Mouse (Mus musculus): ENCODE measurements at regions not wholly inside any gene's neighbourhood (a gene's known extent, or its start where the extent isn't known, plus 50 kb on each side); places are given as distances from the start of the nearest gene placed in this dataset.

DNA sequence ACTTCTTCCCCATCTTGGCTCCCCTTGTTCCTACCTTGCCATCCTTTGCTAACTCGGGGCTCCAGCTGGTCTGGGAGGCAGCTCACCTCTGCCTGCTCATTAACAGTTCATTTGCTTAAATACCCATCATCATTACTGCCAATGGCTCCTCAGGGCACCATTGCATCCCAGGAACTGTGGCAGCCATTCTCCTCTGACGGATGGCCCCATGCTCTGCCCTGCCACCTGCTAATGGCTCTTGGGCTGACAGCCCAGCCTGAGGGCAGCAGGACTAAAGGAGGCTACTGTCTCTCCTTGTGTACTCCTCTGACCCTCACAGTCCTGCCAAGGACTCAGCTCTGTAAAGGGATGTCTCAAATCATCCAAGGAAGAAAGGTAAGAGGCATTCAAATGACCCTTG lies 398.7 kb downstream of the Insc start:
- H3K27me3 ChIP-seq = no peaks in the 10 kb centered on the region
- H3K36me3 ChIP-seq = no peaks in the 10 kb centered on the region
- H3K9me3 ChIP-seq = no peaks in the 10 kb centered on the region
- H3K4me3 ChIP-seq = no peak overlapping the region
- H3K4me1 ChIP-seq = no peaks in the 10 kb centered on the region
- H3K27ac ChIP-seq (replicated peaks) = no peak overlapping the region
- WGBS = 55% methylated on average over 2 of the region's 2 CpGs
- H3K4me2 ChIP-seq (replicated peaks) = no peak overlapping the region
- ATAC-seq (replicated peaks) = no peak
- no peak overlapping the region for H3K9ac ChIP-seq (replicated peaks)

- no peaks in the 10 kb centered on the region for H3K4me1 ChIP-seq
- no peaks in the 10 kb centered on the region for H3K36me3 ChIP-seq
- no peaks in the 10 kb centered on the region for H3K27me3 ChIP-seq
- H3K4me2 ChIP-seq (replicated peaks) = no peak overlapping the region
- no peak overlapping the region for H3K27ac ChIP-seq (replicated peaks)
- H3K4me3 ChIP-seq = no peak overlapping the region
- 62% methylated on average over 2 of the region's 2 CpGs for WGBS
- H3K9ac ChIP-seq (replicated peaks) = no peak overlapping the region
- H3K9me3 ChIP-seq = no peaks in the 10 kb centered on the region
- ATAC-seq (replicated peaks) = no peak
Observed at GRCm38 (mm10) chr7:115144947-115145346, 401.5 kb downstream of the Insc start.

GRCm38 (mm10) chr7:115147352-115147977 lies 404.0 kb downstream of the Insc start:
- Histone ChIP-seq H3K4me3 (no peak overlapping the region), H3K36me3 (no peaks in the 10 kb centered on the region), H3K27ac (replicated peaks) (no peak overlapping the region), H3K4me2 (replicated peaks) (no peak overlapping the region), H3K9me3 (no peaks in the 10 kb centered on the region), H3K4me1 (no peaks in the 10 kb centered on the region), H3K27me3 (no peaks in the 10 kb centered on the region), H3K9ac (replicated peaks) (no peak overlapping the region)
- no peak for ATAC-seq (replicated peaks)
- WGBS = 61% methylated on average over 5 of the region's 5 CpGs

DNA sequence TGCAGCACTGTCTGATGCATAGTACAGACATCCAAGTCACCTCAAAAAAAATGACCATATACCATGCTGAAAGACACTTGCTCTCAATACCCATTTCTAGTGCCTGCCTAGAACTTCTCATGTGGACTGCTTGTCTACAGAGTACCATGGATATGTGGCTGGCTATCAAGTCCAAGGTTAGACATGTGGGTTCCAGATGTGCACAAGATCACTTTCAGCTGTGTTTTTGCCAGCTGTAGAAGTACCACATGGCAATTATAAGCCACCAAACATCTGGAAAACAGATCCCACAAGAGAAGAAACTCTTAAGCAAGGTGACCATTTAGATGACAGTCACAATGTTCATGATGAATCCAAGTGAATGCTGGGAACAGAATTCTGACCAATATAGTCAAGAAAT lies 409.8 kb downstream of the Insc start:
- no peak for ATAC-seq (replicated peaks)

GRCm38 (mm10) chr7:115153764-115154509 lies 410.4 kb downstream of the Insc start:
- WGBS = 52% methylated on average over 4 of the region's 4 CpGs
- no peak for ATAC-seq (replicated peaks)
- Histone ChIP-seq H3K9me3 (no peaks in the 10 kb centered on the region), H3K27me3 (no peaks in the 10 kb centered on the region), H3K27ac (replicated peaks) (no peak overlapping the region), H3K4me2 (replicated peaks) (no peak overlapping the region), H3K4me1 (no peaks in the 10 kb centered on the region), H3K4me3 (no peak overlapping the region), H3K36me3 (no peaks in the 10 kb centered on the region), H3K9ac (replicated peaks) (no peak overlapping the region)

More for the DNA sequence above, 409.8 kb downstream of the Insc start:
- H3K36me3 ChIP-seq = no peaks in the 10 kb centered on the region
- no peak overlapping the region for H3K4me3 ChIP-seq
- no peak overlapping the region for H3K4me2 ChIP-seq (replicated peaks)
- no peaks in the 10 kb centered on the region for H3K9me3 ChIP-seq
- H3K9ac ChIP-seq (replicated peaks) = no peak overlapping the region
- no peaks in the 10 kb centered on the region for H3K27me3 ChIP-seq
- no peaks in the 10 kb centered on the region for H3K4me1 ChIP-seq
- H3K27ac ChIP-seq (replicated peaks) = no peak overlapping the region

- Histone ChIP-seq H3K27ac (replicated peaks) (no peak overlapping the region), H3K4me1 (peaks cover 13% of the 10 kb centered on the region), H3K9ac (replicated peaks) (no peak overlapping the region), H3K36me3 (no peaks in the 10 kb centered on the region), H3K9me3 (no peaks in the 10 kb centered on the region), H3K4me2 (replicated peaks) (no peak overlapping the region), H3K4me3 (no peak overlapping the region), H3K27me3 (no peaks in the 10 kb centered on the region)
- 40% methylated on average over 6 of the region's 6 CpGs for WGBS
- ATAC-seq (replicated peaks) = no peak
Observed at GRCm38 (mm10) chr7:115170023-115170422, 426.5 kb downstream of the Insc start.

GRCm38 (mm10) chr7:115170439-115170838 lies 426.9 kb downstream of the Insc start:
- H3K4me3 ChIP-seq = no peak overlapping the region
- peak; percentile 70 for ATAC-seq (replicated peaks)
- peaks cover 13% of the 10 kb centered on the region for H3K4me1 ChIP-seq
- H3K4me2 ChIP-seq (replicated peaks) = 0 out of 2 replicates have a peak overlapping the region, but pooled peaks have one; percentile 3
- 0 out of 2 replicates have a peak overlapping the region, but pooled peaks have one; percentile 33 for H3K27ac ChIP-seq (replicated peaks)
- H3K9ac ChIP-seq (replicated peaks) = no peak overlapping the region
- no peaks in the 10 kb centered on the region for H3K36me3 ChIP-seq
- no peaks in the 10 kb centered on the region for H3K27me3 ChIP-seq
- H3K9me3 ChIP-seq = no peaks in the 10 kb centered on the region
- 39% methylated on average over 9 of the region's 9 CpGs for WGBS

- Histone ChIP-seq H3K9me3 (no peaks in the 10 kb centered on the region), H3K4me1 (peaks cover 16% of the 10 kb centered on the region), H3K27ac (replicated peaks) (peak overlapping the region; percentile 55; the same call in 1 of the 2 replicates), H3K36me3 (no peaks in the 10 kb centered on the region), H3K4me3 (no peak overlapping the region), H3K4me2 (replicated peaks) (no peak overlapping the region), H3K27me3 (peaks cover 20% of the 10 kb centered on the region), H3K9ac (replicated peaks) (no peak overlapping the region)
- WGBS = 39% methylated on average over 5 of the region's 5 CpGs
- no peak for ATAC-seq (replicated peaks)
Observed at GRCm38 (mm10) chr7:115192482-115192881, 449.0 kb downstream of the Insc start.

- Histone ChIP-seq H3K4me2 (replicated peaks) (no peak overlapping the region; the same call in 1 of the 2 replicates), H3K4me3 (no peak overlapping the region), H3K9ac (replicated peaks) (no peak overlapping the region), H3K27ac (replicated peaks) (peak overlapping the region; percentile 55), H3K36me3 (no peaks in the 10 kb centered on the region), H3K4me1 (peaks cover 16% of the 10 kb centered on the region), H3K27me3 (peaks cover 20% of the 10 kb centered on the region), H3K9me3 (no peaks in the 10 kb centered on the region)
- ATAC-seq (replicated peaks) = peak; percentile 81
- 3% methylated on average over 9 of the region's 9 CpGs for WGBS
Observed at GRCm38 (mm10) chr7:115192992-115193761, 449.7 kb downstream of the Insc start.

GRCm38 (mm10) chr7:115204916-115205315 lies 461.4 kb downstream of the Insc start:
- H3K4me2 ChIP-seq (replicated peaks) = no peak overlapping the region
- H3K36me3 ChIP-seq = no peaks in the 10 kb centered on the region
- H3K4me1 ChIP-seq = no peaks in the 10 kb centered on the region
- no peak overlapping the region for H3K27ac ChIP-seq (replicated peaks)
- no peaks in the 10 kb centered on the region for H3K9me3 ChIP-seq
- no peak for ATAC-seq (replicated peaks)
- WGBS = 79% methylated on average over 3 of the region's 3 CpGs
- H3K4me3 ChIP-seq = no peak overlapping the region
- H3K27me3 ChIP-seq = no peaks in the 10 kb centered on the region
- H3K9ac ChIP-seq (replicated peaks) = no peak overlapping the region

DNA sequence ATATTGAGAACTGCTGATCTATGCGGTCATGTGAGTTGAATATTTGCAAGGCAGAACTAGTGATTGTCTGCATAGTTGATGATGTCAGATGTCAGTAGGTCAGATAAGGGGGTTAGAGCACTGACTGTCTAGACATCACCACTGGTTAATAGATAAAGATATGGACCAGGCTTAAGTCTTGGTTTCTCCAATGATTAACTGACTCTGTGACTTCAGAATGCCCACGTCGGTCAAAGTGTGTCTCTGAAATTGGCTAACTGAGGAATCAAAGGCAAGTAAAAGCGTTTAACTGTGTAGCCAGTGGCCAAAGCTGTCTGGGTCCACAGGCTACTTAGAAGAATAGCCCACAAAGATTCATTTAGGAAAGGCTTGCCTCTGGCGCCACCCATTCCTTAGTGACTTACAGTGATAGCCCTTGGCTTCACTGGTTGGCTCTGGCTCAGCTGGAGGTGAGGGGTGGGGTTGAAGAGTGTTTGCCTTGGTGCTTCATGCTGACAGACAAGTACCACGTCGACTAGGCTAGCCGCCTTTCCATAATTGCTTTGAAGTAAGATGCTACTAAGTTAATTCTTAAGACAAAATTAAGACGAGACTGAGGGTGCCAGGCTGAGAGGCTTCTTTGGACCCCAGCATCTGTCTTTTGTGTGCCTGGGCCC lies 463.1 kb downstream of the Insc start:
- Histone ChIP-seq H3K36me3 (no peaks in the 10 kb centered on the region), H3K9ac (replicated peaks) (no peak overlapping the region), H3K4me2 (replicated peaks) (no peak overlapping the region), H3K27ac (replicated peaks) (no peak overlapping the region), H3K27me3 (no peaks in the 10 kb centered on the region), H3K4me1 (no peaks in the 10 kb centered on the region), H3K9me3 (no peaks in the 10 kb centered on the region), H3K4me3 (no peak overlapping the region)
- ATAC-seq (replicated peaks) = no peak
- 72% methylated on average over 9 of the region's 9 CpGs for WGBS

DNA sequence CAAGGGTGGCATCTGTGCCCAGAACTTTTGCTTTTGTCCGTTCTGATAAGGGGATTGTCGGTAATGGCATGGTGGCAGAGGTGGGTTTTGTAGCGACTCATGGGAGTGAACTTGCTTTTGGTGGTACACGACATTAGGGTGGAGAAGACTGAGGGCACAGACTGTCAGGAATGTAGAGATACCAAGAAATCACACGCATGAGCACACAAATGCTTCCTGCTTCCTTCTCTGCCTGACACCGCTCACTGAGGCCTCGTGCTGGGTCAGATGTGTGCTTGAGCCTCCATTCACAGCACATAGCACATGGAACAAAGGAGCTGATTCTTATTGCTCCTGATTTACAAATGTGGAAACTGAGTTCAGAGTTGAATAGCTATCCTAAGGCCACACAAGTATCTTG lies 465.3 kb downstream of the Insc start:
- Histone ChIP-seq H3K4me2 (replicated peaks) (no peak overlapping the region), H3K27me3 (no peaks in the 10 kb centered on the region), H3K4me1 (no peaks in the 10 kb centered on the region), H3K27ac (replicated peaks) (no peak overlapping the region), H3K9ac (replicated peaks) (no peak overlapping the region), H3K4me3 (no peak overlapping the region), H3K36me3 (no peaks in the 10 kb centered on the region), H3K9me3 (no peaks in the 10 kb centered on the region)
- no peak for ATAC-seq (replicated peaks)
- WGBS = 65% methylated on average over 7 of the region's 7 CpGs
